Mouse (Mus musculus) frontal cortex, adult (tissue): ENCODE measurements around the gene Ercc2.

Experiments used
- ATAC-seq: cut with Nextera tagmentation; 2 replicates; pipeline ENCODE4 v1.9.2; 2017; ENCODE audit warnings: mild to moderate bottlenecking, moderate library complexity, mixed read lengths; ENCODE audit not compliant: low TSS enrichment

Gene Ercc2

GRCm38 (mm10) chr7:19405417-19405816 lies 23.6 kb downstream of the Ercc2 start:
- peak; percentile 50; the same call in 1 of the 2 replicates for ATAC-seq

DNA sequence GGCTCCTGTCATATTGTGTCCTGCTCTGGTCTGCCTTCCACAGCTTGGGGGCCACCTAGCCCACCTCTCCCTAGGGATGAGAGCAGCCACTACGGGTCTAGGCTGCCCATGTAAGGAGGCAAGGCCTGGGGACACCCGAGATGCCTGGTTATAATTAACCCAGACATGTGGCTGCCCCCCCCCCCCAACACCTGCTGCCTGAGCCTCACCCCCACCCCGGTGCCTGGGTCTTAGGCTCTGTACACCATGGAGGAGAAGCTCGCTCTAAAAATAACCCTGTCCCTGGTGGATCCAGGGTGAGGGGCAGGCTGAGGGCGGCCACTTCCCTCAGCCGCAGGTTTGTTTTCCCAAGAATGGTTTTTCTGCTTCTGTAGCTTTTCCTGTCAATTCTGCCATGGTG lies 27.9 kb downstream of the Ercc2 start:
- no peak for ATAC-seq

DNA sequence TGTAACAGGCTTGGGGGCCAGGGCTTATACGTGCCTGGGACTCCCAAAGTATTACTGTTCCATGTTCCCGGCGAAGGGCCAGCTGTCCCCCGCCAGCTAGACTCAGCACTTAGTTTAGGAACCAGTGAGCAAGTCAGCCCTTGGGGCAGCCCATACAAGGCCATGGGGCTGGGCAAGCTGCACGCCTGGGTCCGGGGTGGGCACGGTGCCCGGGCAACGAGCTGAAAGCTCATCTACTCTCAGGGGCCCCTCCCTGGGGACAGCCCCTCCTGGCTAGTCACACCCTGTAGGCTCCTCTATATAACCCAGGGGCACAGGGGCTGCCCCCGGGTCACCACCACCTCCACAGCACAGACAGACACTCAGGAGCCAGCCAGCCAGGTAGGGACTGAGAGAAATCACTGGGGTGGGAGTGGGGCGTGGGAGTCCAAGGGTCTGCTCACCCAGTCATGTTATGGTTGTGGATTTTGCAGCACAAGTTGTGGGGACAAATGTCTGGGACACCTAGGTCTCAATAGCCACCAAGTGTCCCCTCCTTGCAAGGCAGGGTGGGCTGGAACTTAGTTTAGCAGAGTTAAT lies 29.0 kb downstream of the Ercc2 start:
- ATAC-seq = no peak

GRCm38 (mm10) chr7:19411783-19412182 lies 30.0 kb downstream of the Ercc2 start:
- ATAC-seq = no peak

DNA sequence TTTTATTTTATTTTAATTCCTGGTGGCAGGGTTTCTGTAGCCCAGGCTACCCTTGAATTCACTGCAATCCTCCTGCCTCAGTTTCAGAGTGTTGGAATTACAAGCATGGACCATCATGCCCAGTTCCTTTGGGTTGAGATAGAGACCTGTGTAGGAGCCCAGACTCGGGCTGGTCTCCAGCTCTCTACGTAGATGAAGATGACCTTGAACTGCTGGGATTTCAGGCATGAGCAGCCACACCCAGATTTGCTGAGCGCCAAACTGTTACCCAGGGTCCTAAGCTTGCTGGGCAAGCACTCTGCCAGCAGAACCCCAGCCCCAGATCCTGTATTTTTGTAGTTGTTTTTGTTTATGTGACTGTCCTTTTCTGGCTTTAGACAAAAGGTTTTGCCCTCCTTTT lies 31.7 kb downstream of the Ercc2 start:
- no peak for ATAC-seq

DNA sequence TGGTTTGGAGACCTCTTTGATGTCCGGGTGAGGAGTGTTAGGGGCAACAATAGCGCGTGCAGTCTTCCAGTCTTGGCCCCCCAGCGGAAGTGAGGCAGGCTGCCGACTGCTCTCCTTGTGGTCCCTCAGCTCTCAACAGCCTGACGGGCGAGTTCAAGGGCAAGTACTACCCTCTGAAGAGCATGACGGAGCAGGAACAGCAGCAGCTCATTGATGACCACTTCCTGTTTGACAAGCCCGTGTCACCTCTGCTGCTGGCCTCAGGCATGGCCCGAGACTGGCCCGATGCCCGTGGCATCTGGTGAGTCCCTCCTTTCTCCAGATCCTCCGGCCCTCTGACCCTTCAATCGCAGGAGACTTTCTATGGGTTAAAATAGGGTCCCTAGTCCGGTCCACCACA lies 34.8 kb downstream of the Ercc2 start:
- ATAC-seq = no peak

DNA sequence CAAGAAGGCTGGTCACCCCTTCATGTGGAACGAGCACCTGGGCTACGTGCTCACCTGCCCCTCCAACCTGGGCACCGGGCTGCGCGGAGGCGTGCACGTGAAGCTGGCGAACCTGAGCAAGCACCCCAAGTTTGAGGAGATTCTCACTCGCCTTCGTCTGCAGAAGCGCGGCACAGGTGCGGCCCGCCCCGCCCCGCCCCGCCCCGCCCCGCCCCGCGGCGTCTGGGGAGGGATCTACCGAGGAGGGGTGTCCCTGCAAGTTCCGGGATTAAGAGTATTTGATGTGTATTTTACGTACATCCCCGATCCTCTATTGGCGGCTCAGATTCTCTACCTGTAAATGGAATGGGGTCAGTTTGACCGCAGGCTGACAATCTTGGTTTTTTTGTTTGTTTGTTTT lies 38.3 kb downstream of the Ercc2 start:
- no peak for ATAC-seq

- ATAC-seq = peak; percentile 91
Measured at GRCm38 (mm10) chr7:19420821-19421636, 39.2 kb downstream of the Ercc2 start.

DNA sequence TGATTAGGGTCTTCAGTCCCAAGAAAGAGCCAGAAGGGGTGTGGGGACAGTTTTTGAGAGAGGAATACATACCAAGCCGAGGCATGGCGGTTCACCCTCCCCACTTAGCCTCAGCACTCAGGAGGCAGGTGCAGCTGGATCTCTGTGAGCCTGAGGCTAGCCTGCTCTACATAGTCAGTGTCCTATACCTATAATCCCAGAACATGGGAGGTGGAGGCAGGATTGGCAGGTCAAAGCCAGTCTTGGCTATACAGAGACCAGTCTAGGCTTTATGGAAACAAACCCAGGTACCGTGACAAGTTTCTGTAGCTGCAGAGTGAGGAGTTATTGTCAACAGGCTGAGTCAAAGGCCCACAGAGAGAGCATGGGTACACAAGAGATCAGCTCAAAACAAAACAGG lies 41.3 kb downstream of the Ercc2 start:
- ATAC-seq = no peak

- ATAC-seq = no peak
Measured at GRCm38 (mm10) chr7:19424051-19424450, 42.2 kb downstream of the Ercc2 start.

GRCm38 (mm10) chr7:19426349-19426748 lies 44.5 kb downstream of the Ercc2 start:
- peak; percentile 83 for ATAC-seq

GRCm38 (mm10) chr7:19426888-19427287 lies 45.1 kb downstream of the Ercc2 start:
- ATAC-seq = peak; percentile 57

- ATAC-seq = no peak
Measured at GRCm38 (mm10) chr7:19427999-19428650, 46.3 kb downstream of the Ercc2 start.

- ATAC-seq = no peak
Measured at GRCm38 (mm10) chr7:19429726-19430125, 47.9 kb downstream of the Ercc2 start.

DNA sequence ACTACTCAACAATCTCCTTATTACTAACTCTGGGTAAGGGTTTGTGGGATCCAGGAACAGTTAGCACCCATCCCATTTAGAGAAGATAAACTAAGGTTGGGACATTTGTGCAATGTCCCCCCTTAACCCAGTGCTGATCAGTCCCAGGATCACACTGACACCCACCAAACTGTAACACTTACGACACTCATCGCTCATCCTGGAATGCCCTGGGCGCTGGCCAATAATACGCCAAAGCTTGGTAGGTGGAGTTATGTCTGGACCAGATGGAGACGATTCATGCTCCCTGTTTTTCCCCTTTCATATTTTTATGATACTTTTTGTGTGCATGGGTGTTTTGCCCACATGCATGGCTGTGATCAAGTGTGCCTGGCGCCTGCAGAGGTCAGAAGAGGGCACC lies 48.6 kb downstream of the Ercc2 start:
- ATAC-seq = no peak

DNA sequence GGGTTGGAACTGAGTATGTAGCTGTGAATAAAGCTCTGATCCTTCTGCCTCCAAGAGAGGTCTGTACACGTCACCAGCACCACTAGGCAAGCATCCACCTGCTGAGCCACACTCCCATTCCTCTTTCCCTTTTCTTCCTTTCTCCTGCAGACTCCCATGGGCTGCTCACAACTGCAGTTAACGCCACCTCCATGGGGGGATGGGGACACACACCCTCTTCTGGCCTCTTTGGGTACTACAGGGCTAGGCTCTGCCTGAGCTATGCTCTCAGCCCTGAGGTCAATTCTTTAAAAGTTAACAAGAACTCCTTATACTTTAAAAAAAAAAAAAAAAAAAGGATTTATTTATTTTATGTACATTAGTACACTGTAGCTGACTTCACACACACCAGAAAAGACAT lies 50.7 kb downstream of the Ercc2 start:
- no peak for ATAC-seq

GRCm38 (mm10) chr7:19436276-19436675 lies 54.5 kb downstream of the Ercc2 start:
- no peak for ATAC-seq

DNA sequence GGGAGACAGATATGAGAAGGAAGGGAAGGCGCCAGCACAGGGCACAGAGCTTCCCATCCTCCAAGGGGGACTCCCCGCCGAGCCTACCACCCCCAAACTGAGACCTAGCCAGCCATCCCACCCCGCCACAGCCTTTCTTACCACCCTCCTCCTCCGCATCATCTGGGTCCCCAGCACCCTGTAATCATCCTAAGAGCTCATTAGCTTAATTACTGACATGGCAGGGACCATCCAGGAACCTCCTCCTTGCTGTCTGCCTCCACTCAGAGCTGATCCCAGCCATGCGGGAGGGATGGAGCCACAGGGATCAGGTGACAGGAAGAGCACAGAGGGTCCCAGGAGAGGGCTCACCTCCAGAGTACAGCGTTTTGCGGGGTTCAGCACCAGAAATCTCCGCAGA lies 55.2 kb downstream of the Ercc2 start:
- no peak for ATAC-seq

DNA sequence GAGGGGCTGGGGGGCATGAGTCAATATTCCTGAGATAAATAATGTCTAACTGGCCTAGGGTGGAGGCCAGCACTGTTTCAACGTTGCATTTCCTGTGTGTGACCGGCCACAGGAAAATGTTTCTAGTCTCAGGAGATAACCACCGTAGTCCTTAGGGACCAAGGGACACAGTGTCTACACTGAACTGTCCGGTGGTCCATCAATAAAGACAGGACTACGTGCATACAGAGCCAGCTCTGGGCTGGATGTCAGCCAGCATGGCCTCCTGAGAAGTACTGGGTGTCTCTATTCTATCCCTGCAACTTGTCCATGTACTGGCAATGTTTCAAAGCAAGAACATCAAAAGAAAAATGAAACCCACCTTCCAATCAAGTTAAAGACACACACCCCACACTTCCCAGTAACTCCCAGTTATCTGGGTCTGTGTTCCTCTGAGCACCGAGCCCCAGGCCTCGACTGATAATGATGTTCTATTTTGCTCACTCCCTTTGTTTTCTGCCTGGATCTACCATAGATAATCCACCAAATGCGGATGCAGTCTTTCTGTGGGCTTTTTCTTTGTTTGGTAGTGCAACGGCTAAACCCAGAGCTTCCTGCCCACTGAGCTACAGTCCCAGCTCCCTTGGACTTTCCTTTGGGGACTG lies 59.8 kb downstream of the Ercc2 start:
- no peak for ATAC-seq

DNA sequence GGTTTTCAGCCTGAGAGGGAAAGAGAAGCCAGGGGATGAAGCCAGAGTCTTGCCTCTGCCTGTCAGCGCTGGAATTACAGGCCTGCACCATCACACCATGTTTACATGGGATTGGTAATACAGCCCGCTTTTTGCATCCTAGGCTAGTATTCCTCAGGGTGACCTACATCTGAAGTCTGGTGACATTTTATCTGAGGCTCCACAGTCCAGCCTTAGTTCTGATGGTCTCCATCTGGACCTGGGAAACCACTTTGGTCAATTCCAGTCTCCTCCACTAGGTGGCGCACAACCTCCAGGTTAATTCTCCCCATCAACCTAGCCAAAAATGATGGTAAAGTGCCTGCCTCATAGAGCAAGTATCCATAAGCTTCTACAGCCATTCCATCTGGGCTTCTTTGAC lies 61.5 kb downstream of the Ercc2 start:
- peak; percentile 59; the same call in 1 of the 2 replicates for ATAC-seq

- ATAC-seq = no peak
Measured at GRCm38 (mm10) chr7:19444801-19445200, 63.0 kb downstream of the Ercc2 start.
